Mouse (Mus musculus) frontal cortex, postnatal 25 days (tissue): Measurements from ENCODE around the gene Ccdc171.
"Not testable (repeated sequence)": the region's sequence is repeated elsewhere in the genome, so short reads cannot be mapped to it uniquely, and the experiment has no call there.

Experiments
- DNase-seq, 2 experiments: peaks; one replicate each; pipeline ENCODE4 v3.0.0; 2022; ENCODE audit warnings: low spot score in 2 of 2

The Ccdc171 gene

DNA sequence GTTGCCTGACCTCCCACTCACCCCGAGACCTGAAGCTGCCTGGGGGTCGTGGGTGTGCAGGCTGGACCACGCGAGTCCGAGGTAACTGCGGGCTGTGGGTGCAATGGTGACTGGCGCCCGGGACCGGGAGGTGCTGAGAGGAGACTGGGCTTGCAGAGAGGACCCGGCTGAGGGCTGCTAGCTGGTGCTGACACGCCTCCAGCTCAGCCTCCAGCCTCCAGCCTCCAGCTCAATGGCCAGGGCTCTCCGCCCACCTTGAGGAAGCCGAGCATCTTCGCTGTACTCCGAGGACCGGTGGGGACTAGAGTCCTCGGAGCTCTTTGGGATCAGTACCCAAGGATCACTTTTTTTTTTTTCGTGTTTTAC is 328 bp downstream of the Ccdc171 start:
- no peak for DNase-seq

DNA sequence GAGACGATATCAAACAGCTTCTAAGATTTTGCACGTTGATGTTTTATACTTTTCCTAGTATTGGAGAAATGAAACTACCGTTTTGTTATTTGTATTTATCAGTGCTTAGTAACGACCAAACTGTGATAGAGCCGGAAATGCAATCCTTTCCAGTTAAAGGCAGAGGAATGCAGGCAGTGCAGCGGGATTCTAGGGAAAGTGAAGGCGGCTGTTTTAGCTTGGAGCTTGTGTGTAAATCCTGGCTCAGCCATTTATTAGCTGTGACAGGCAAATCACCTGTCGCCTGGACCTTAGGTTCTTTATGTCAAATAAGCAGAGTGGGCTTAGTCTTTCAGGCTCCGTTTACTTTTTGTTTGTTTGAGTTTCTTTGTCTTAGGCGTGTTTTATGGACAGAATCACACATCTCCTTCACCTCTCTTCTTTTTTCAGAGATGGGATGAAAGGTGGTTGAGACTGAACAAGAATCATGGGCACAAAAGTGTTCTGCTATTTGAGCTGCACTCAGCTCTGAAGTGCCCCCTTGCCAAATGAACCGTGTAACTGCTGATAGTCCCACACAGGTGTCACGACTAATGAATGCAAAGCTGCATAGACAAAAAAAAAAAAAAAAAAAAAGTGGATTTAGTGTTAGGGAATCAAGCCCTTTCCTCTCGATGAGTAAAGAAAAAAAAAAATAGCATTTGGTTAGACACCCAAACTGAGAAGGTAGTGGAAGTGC is 1.1 kb downstream of the Ccdc171 start:
- no peak for DNase-seq

DNA sequence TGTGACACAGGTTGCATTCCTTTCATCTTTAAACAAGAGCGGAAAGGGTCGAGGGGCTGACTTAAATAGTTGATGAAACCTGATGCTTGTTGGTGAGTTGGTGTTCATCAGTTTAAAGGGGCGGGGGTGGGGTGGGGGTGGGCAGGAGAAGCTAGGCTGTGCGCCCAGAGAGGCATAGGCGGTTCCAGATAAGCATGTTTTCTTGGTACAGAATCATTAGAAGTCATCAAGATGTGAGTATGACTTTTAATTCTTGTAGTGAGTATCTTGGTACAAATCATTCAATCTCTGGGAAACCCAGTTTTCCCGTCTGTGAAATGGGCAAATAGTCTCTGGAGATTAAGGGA is 1.6 kb downstream of the Ccdc171 start:
- DNase-seq = no peak

DNA sequence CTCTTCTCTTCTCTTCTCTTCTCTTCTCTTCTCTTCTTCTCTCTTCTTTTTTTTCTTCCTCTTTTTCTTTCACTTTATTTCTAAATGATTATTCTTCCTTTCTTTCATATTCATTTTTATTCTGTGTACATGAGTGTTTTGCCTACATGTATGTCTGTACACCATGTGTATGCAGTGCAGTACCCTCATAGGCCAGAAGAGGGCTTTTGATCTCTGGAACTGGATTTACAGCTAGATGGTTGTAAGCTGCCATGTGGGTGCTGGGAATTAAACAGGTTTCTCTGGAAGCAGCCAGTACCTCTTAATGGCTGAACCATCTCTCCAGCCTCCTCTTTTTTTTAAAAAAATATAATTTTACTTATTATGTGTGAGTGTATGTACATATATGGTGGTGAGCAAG is 2.6 kb downstream of the Ccdc171 start:
- no peak for DNase-seq

DNA sequence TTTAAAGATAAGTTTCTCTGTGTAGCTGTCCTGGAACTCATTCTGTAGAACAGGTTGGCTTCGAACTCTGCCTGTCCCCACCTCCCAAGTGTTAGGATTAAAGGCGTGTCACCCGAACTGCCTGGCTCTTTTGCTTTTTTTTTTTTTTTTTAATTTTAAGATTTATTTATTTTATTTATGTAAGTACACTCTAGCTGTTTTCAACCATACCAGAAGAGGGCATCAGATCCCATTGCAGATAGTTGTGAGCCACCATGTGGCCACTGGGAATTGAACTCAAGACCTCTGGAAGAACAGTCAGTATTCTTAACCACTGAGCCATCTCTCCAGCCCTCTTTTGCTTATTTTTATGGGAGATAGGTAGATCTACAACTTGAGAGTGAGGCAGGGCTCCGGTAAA is 4.7 kb downstream of the Ccdc171 start:
- DNase-seq = not testable (repeated sequence)

DNA sequence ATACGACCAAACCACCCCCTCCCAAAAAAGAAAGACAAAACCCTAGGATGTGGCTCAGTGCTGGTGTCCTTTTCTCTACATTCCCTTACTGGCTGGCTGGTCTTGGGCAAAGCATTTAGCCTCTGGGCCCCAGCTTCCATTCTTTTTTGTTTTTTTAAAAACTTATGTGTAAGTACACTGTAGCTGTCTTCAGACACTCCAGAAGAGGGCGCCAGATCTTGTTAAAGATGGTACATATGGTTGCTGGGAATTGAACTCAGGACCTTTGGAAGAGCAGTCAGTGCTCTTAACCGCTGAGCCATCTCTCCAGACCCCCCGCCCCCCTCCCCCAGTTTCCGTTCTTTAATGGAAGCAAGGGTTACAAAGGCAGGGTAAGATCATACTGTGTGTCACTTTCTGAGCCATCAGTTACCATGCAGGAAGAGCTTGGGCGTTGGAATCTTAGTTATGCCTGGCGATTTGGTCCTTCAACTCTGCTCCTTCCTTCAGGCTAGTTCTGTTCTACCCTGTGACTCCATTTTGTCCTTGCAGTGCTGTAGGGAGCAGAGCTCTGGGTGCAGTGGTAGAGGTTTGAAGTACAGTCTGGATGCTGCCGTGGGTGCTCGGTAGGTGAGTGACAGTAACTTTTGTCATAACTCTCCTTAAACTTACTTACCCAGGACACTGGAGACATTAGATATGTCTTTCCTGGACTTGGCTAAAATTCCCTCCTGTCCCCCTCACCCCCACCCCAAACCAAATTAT is 8.0 kb downstream of the Ccdc171 start:
- DNase-seq = no peak

DNA sequence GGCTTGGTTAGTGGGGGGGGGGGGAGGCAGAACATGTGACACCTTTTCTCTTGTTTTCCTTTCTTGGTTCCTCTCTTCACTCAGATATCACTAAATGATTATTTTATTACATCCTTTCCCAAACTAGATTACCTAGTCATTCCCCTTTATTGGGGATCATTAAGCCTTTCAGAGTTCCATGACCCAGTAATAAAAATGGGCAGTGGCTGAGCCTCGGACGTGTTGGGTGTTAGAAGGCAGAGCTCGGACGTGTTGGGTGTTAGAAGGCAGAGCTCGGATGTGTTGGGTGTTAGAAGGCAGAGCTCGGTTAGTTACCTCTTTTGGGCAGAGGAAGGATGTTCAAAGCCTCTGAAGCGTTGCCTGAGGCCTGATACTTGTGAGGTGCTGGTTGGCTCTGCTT is 8.7 kb downstream of the Ccdc171 start:
- no peak for DNase-seq

DNA sequence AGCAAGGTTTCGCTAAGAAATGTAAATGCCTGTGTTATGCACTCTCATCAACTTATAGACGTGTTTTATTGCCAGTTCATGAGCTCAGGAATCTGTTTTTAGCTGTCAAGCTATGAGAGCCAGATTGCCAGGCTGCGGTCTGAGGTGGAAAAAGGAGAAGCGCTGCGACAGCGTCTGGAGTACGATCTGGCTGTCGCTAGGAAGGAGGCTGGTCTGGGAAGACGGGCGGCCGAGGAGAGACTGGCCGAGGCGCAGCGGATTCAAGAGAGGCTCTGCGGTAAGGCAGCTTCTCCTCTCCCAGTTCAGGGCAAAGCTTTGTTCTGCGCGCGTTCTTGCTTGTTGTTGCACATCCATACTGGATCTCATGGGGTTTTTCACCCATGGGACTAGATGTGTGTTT is 24.2 kb downstream of the Ccdc171 start:
- DNase-seq = peak in 1 of 2 experiments; percentile 11

DNA sequence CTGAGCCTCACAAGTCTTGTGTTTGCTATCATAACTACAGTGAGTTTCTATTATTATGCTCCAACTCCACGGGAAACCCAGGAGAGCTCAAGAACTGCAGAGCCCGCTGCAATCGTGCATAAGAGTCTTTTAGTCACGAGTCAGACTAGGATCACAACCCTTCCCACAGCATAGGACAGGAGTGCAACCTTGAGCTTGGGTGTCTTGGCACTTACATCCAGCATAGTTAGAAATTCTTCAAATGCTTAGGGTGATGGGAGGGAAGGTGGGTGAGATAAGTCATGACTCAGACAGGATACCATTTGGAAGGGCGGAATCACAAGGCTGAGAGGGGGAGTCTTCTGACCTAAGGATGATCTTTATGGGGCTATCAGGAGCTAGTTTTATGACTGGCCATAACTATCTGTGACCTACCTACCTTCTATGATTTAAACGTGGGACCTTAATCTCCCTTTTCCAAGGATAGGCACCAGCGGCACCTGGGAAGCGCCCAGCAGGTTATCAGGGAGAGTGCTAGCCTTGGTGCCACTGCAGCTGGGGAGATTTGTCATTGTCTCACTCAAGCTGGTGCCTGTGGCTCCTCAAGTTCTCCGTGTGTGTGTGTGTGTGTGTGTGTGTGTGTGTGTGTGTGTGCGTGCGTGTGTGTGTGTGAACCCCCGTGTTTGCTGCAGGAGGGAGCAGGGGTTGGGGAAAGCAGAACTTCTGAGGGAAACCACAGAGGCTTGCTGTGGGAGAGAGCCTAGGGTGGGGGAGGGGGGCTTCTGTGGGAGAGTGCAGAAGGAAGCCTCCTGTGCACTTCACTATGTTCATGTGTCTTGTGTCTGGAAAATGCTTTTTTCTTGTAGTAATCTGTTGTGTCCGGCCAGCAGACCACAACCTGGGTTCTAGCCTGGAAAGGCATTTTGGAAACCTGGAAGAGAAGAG is 42.1 kb downstream of the Ccdc171 start:
- DNase-seq = no peak

DNA sequence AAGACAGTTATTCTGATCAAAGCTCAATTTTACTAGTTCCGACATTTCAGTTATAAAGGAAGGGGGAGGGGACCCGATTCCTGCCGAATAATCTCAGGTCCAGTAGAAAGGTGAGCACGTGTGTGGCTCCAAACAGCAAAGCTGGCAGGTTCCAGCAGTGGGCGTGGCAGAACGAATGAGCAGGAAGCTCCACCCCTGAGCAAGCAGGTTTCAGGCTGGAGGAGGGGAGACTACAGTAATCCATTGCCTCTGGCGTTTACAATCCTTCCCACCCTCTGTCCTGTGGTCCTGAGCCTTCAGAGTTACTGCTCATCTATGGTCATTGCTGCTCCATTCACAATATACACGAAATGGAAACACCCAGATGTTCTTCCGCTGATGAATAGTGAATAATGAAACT is 42.8 kb downstream of the Ccdc171 start:
- not testable (repeated sequence) for DNase-seq

DNA sequence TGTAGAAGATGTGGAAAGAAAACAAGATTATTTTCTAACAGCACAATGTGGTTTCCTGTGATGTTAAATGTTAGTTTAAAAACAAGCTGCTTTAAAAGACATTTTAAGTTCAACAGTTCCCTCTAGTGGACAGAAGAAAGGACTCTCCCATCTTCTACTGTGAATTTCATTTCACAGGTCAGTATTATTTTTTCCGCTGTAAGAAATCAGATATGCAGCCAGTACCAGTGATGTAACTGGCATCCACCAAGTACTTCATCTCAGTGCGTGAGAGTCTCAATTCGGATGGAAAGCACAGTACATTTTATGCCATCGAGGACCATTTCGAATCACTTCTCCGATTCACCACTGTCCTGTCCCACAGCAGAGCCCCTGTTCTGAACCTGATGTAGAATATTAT is 45.2 kb downstream of the Ccdc171 start:
- no peak for DNase-seq

DNA sequence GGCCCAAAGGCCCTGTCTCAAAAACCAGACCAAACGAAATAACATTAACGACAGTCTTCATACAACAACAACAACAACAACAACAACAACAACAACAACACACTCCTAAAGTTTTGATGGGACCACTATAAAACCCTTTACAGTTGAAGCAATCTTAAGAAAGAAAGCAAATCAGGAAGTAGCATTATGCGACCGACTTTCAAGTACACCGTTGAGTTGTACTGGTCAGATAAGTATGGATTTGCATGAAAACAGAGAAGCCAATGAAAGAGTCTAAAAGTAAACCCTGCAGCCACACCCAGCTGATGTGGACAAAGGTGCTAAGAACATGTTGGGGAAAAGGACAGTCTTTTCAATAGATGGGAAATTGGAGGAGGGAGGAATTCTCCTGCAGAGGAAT is 45.7 kb downstream of the Ccdc171 start:
- no peak for DNase-seq

DNA sequence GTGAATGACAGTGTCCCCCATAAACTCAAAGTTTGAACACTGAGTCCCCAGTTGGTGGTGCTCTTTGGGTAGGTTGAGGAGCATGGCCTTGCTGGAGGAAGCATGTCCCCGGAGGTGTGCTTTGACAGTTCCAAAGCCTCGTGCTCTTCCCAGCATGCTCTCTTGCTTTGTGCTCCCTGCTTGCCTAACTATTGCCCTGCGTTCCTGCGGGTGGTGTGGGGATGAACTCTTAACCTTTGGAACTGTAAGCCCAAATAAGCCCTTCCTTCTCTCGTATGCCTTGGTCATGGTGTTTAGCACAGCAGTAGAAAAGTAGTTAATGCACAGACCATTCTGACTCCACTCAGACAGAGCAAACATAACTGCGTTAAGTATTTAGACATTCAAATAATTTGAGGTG is 47.2 kb downstream of the Ccdc171 start:
- no peak for DNase-seq

DNA sequence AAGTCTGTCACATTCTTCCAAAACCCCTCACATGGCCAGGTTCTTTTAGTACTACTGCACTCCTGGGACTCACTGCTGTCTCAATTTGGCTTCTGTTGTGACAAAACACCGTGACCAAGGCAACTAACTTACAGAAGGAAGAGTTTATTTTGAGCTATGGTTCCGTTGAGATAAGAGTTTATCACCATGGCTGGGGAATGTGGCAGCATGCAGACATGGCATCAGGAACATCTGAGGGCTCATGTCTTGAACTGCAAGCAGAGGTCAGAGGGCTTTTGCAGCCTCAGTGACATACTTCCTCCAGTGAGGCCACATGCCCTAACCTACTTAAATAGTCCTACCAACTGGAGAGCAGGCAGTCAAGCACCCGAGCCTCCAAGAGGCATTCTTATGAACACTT is 51.0 kb downstream of the Ccdc171 start:
- DNase-seq = no peak

DNA sequence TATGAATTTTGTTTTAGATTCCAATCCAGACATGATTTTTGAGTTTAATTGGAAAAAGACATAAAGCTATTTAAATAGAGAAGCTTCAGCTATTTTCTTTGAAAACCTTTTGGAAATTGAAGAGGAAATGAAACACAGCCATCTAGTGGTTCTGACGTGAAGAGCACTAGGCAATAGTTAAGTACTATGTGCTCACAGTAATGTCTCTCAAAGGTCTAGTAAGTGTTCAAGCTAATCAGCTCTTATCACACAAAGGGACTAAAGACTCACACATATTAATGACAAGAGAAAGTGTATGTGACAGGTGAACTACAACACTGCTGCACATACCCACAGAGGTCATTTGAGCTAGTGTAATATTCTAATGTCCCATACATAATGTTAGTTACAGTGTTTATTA is 54.8 kb downstream of the Ccdc171 start:
- no peak for DNase-seq

DNA sequence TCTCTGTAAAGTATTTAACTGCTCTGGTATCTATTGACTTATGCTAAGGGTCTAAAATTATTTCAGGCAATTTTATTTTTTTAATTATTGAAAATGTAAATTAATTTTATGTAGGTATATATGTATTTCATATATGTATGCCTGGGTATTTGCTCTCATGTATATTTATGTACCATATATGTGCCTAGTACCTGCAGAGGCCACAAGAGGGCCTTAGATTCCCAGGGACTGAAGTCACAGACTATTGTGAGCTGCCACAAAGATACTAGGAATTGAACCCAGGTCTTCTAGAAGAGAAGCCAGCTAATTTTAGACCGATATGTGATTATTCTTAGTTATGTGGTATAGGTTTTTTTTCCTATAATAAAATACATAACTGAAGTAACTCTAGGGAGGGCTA is 62.2 kb downstream of the Ccdc171 start:
- no peak for DNase-seq

DNA sequence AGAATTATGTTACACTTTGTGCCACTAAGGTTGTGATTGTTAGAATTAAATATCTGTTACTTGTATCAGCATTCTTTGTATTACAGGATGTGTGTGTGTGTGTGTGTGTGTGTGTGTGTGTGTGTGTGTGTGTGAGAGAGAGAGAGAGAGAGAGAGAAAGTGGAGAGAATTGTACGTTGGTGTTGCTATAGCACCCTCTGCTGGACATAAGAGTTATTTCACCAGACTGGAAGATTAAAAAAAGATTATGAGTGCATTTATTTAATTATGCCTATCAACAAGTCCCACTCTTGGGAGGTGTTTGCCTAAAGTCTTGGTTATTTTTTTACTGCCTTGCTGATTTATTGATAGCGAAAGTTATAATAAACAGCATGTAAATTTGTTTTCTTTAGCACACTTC is 71.1 kb downstream of the Ccdc171 start:
- no peak for DNase-seq

DNA sequence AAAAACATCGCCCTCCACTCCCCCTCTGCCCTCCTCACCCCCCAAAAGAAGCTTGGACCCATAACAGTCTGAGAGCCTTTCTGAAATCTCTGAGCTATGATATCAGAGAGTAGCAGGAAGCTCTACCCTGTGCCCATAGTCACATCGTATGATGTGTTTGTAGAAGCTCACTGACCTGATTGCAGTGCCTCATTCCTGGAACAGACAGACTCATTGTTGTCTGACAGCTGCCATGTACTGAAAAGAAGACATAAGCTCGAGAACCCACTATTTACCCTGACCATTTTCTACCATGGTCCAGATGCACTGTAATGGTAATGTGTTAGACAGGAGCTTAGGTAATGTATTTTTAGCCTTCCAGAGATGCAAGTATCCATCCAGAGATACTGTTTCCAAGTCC is 85.8 kb downstream of the Ccdc171 start:
- DNase-seq = no peak

DNA sequence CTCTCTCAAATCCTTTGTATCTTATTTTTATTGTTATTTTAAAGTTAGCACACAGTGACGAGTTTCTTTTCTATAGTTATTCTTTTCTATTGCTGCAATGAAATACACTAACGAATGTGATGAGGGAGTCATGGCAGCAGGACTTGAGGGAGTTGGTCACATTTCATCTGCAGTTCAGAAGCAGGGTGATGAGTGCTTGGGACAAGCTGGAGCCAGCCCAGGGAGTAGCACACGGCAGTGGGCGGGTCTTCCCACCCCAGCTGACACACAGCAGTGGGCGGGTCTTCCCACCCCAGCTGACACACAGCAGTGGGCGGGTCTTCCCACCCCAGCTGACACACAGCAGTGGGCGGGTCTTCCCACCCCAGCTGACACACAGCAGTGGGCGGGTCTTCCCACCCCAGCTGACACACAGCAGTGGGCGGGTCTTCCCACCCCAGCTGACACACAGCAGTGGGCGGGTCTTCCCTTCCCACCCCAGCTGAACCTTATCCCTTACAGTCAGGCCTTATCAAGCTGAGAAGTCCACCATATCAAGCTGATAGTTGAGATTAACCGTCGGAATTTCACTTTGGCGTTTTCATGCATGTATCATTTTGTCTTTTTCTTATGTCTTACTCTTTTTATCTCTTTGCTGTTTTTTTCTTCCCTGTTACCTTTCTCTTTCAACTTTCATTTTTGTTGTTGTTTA is 97.8 kb downstream of the Ccdc171 start:
- DNase-seq = not testable (repeated sequence)

DNA sequence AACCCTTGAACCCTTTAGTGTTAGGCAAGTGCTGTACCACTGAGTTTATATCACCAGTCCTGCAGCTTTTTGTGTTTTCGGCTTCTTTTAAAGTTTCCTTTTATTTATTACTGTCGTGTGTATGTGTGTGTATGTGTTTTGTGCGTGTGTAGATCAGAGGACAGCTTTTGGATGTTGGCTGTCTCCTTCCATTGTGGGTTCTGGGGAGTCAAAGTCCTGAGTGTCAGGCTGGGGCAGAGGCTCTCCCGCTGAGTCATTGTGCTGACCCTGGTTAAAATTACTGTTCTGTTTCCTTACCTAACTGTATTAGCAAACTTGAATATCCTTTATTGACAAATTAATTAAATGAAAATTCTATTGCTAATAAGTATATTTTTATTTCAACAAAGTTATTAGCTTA is 98.4 kb downstream of the Ccdc171 start:
- no peak for DNase-seq

DNA sequence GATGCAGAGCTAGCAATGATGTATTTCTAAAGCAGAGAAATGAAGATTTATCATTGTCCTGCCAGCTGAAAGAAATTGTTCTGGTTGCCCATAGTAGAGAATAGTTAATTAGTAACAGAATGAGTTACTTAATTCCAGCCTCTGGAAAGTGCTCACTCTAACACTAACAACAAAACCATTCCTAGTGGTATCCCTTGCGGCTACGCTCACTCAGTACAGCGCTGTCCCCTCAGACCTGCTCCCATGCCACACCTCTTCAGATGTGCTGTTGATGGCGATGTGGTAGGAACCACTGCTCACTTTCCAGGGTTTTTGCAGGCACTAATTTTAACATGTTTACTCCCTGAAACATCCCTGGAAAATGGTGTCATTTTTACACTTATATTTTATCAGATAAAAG is 126.1 kb downstream of the Ccdc171 start:
- no peak for DNase-seq

DNA sequence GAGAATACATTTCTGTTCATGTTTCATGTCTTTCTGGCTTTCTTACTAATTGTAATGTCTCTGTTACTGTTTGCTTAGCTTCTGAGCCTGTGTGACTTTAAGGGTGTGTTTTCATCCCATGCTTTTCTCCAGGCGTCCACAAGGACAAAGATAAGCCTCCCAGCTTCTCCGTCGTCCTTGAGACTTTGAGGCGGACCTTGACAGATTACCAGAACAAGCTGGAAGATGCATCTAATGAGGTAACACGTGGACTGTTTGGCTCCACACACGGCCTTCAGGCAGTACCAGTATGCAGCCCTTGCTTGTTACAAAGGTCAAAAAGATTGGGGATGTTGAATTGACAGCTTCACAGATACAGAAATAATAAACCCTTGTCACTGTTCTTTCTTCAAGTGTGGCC is 130.1 kb downstream of the Ccdc171 start:
- DNase-seq = no peak
